Mouse (Mus musculus) CD8-positive naive resting alpha-beta T cell, adult 2 months (primary cell): ENCODE data around the gene Mettl22.

Source experiments
- DNase-seq, 2 experiments: peaks; one replicate each; pipeline ENCODE4 v3.0.0; 2022; ENCODE audit warnings: low read depth in 2 of 2, low spot score in 2 of 2

The Mettl22 gene

GRCm38 (mm10) chr16:8509894-8510293 lies 39.3 kb downstream of the Mettl22 start:
- no peak for DNase-seq

- DNase-seq: no peak
Measured at GRCm38 (mm10) chr16:8512830-8513229, 42.2 kb downstream of the Mettl22 start.

DNA sequence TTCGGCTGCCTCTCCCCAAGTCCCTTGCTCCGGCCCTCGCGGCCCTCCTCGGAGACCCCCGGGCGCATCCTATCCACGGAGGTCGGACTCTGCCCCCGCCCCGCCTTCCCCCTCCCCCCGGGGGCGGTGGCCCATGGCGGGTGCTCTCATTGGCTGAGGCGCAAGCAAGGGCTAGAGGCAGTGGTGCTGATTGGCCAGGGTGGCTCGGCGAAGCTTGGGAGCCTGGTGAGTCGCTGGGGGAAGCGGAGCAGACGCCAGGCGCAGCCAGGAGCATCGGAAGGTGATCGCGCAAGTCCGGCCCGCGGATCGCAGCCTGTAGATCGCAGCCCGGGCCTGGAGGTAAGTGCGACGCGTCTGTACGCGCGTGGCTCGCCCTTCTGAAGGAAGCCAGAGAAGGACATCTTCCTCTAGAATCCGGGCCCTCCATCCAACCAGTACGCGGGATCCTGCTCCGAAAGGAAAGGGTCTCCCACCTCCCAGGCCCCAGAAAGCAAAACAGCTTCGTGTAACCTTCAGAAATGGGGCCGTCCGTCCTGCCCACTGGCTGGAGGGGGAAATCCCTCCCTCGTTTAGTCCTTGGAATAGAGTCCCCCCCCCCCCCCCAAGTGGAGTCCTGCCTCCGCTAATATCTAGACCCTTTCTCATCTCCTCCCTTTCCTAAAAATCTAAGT lies 42.8 kb downstream of the Mettl22 start, which contains the start of gene Abat:
Abat (plus strand) TSS at position 194 of the 671 bp plus-strand sequence.
- peak; percentile 17 to 25 for DNase-seq

- DNase-seq: no peak
Measured at GRCm38 (mm10) chr16:8514180-8514579, 43.6 kb downstream of the Mettl22 start.

DNA sequence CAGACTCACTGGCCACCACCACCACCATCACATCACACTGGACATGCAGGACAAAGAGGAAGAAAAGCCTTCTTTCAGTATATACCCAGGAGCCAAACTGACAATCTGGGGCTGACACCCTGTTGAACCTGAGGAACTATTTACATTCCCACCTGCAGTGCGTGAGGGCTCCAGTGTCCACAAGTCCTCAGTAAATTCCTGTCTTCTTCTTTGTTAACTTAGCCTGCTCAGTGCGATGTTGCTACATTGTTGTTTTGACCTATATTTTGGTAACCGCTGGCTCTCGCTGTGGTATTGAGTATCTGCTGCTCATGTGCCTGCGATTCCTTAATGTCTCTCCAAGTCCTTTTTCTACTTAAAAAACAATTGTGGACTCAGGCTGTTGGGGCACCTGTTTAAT lies 49.9 kb downstream of the Mettl22 start:
- no peak for DNase-seq

DNA sequence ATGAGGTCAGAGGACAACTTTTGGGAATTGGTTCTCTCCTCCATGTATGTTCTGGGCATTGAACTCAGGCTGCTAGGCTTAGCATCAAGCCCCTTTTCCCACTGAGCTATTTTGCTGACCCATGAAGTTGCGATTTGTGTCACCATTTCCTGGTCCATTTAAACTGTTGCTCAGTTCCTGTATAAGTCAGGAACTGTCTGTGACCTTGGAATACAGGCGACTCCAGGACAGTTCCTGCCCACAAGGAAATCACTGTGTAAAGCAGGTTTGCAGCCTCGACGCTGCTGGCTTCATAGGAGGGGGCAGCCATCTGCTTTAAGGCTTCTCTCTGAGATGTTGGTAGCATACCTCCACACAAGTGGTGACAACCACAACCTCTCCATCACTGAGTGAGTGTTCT lies 50.7 kb downstream of the Mettl22 start:
- no peak for DNase-seq

GRCm38 (mm10) chr16:8523480-8524144 lies 53.0 kb downstream of the Mettl22 start:
- DNase-seq: no peak

DNA sequence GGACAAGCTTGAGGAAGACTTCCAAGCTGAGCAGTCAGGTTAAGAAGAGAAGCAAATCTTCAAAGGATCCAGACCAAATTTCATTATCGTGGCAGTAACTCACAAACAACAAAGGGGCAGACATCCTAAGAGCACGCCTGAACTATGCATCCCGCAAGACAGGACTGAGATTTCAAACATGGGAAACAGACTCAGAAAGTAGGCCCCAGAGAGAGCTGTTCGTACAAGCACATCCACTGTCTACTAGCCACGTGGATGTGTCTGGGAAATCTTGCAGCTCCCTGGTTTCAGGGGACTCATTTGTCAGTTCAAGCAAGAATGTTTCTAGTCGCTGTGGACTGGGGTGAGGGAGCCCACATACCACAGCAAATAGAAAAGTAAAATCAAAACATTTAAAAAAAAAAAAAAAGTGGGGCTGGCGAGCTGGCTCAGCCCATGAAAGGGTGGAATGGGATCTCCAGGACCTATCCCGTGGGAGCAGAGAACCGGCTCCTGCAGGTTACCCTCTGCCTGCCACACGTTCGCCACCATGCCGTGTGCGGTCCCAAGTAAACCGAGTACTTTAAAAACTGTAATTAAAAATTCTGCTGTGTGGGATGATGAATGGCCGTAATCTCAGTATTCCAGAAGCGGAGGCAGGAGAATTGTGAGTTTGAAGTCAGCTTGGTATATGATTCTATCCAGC lies 53.7 kb downstream of the Mettl22 start:
- no peak for DNase-seq

- no peak for DNase-seq
Measured at GRCm38 (mm10) chr16:8525293-8525692, 54.7 kb downstream of the Mettl22 start.

DNA sequence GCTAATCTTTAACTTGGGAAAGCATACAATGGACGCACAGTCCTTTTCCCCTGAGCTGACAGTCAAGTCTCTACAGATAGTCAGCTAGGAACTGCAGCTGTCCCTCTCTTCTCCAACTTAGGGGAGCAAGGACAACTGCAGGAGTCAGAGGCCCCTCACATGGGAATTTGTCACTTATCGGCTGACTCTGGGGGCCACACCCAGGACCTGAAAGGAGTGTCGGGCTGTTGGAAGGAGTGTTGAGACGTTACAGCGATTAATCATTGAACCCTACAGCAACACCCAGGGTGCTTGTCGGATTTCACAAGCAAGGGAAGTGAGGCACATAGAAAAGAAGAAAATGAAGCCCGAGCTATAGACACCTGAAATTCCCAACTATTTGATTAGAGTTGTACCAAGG lies 55.3 kb downstream of the Mettl22 start:
- DNase-seq: no peak

DNA sequence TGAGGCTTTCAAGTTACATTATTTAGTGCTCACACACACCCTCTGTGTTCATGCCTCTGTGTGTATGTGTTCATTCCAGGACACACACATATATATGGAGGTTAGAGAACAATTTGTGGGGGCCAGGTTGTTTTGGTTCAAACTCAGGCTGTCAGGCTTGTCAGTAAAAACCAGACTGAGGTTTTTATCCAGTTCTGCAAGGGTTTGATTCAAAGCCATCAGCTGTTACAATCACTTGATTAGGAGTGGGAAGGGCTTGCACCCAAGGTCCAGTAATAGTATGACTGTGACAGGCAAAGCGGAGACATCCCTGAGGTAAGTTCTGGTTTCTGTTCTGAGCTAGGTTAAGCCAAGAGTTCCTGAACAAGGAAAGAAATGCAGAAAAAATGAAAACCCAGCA lies 58.8 kb downstream of the Mettl22 start:
- no peak for DNase-seq

- DNase-seq: no peak
Measured at GRCm38 (mm10) chr16:8530018-8530417, 59.4 kb downstream of the Mettl22 start.

GRCm38 (mm10) chr16:8532461-8532860 lies 61.9 kb downstream of the Mettl22 start:
- no peak for DNase-seq

GRCm38 (mm10) chr16:8532894-8533293 lies 62.3 kb downstream of the Mettl22 start:
- no peak for DNase-seq

GRCm38 (mm10) chr16:8533477-8533876 lies 62.9 kb downstream of the Mettl22 start:
- DNase-seq: no peak

DNA sequence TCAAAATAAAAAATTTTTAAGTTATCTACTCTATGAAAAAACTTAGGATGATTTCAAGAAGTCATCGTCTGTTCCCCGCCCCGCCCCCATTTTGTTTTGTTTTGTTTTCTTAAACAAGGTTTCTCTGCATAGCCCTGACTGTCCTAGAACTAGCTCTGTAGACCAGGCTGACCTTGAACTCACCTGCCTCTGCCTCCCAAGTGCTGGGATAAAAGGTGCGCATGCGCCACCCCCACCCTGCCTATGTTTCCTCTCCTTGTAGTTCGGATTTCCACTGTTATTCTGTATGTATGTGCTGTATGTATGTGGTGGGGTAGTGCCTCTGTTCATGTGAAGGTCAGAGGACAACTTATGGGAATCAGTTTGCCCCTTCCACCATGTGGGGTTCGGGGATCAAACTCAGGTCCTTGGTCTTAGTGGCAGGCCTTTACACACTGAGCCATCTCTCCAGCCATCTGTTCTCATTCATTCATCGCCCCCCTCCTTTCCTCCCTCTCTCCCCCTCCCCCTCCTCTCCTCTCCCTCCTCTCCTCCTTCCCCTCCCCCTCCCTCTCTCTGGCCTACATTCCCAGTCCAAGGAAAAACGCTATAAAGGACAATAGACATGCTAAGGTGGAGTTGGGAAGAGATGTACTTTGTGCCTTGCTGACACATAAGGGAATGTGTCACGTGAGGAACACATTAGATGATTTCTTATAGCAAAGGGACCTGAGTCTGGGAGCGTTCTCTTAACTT lies 64.0 kb downstream of the Mettl22 start:
- no peak for DNase-seq

DNA sequence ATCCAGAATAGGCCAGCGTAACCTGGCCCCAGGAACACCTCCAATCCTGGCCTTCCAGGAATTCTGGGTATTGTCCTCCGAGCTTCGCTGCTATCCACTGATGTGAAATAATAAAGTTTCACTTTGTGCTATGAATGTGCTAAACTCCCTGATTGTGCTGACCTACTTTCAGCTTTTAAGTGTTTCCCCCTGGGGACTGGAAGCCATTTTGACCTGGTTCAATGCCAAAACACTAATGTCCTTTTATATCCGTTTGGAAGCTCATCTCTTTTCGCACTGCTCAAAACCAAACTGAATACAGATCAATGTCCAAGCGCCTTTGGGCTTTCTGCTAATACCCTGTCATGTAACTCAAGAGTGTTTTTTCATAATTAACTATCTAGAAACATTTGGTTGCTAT lies 64.8 kb downstream of the Mettl22 start:
- no peak for DNase-seq

- DNase-seq: no peak
Measured at GRCm38 (mm10) chr16:8539150-8539865, 68.7 kb downstream of the Mettl22 start.
